Mouse (Mus musculus) right cerebral cortex, postnatal 36 days (tissue): ENCODE results near the gene 1700015G11Rik.
A peak's percentile ranks its signal among the peaks of the same experiment; 100 is the strongest.

ENCODE experiments used
- DNase-seq, 2 experiments: peaks; one replicate each; pipeline ENCODE4 v3.0.0; 2022; ENCODE audit warnings: low spot score in 2 of 2, mixed read lengths in 1 of 2

The 1700015G11Rik gene

GRCm38 (mm10) chr7:51967581-51967980, 47.9 kb downstream of the 1700015G11Rik start:
- no peak for DNase-seq

- peak; percentile 34 to 52 for DNase-seq
Measured at GRCm38 (mm10) chr7:51964681-51965080, 50.8 kb downstream of the 1700015G11Rik start.

GRCm38 (mm10) chr7:51962219-51962952, 53.1 kb downstream of the 1700015G11Rik start:
- DNase-seq: no peak
